Mouse (Mus musculus) olfactory bulb, adult 2 months (tissue): ENCODE measurements around the gene Kcnab1. TPM values are rescaled to one million over a fixed set of nuclear protein-coding genes. Genes with fewer than 3 reads are reported as not detected.

Source experiments
- H3K27ac ChIP-seq: fragments of 200-500 bp; 2 replicates; pipeline ENCODE4 v1.5.1; 2012; ENCODE audit warnings: low read depth, low read length; ENCODE audit not compliant: insufficient read depth
- H3K4me1 ChIP-seq: fragments of 200-500 bp; 2 replicates; pipeline ENCODE4 v1.6.1; 2012; ENCODE audit warnings: low read length; ENCODE audit not compliant: control insufficient read depth, insufficient read depth
- H3K4me3 ChIP-seq: fragments of 200-500 bp; 2 replicates; pipeline ENCODE4 v1.5.1; 2012; ENCODE audit warnings: mild to moderate bottlenecking, low read depth, low read length, moderate library complexity; ENCODE audit not compliant: insufficient read depth
- CTCF ChIP-seq: fragments of 200-500 bp; IDR thresholded peaks from 2 replicates; pipeline ENCODE4 v1.5.1; 2012; ENCODE audit warnings: low read depth, mild to moderate bottlenecking, low read length, moderate library complexity; ENCODE audit not compliant: insufficient read depth
- POLR2A ChIP-seq: fragments of 200-500 bp; IDR thresholded peaks from 2 replicates; pipeline ENCODE4 v1.6.1; 2012; ENCODE audit warnings: mild to moderate bottlenecking, low read depth, low read length, moderate library complexity; ENCODE audit not compliant: insufficient read depth
- WGBS: fragments of 180-500 bp; shearing (Covaris S2); methylation state at CpG from one replicate; pipeline ENCODE4 v1.1.7; 2018; 5-methylcytosine and 5-hydroxymethylcytosine counted together
- polyA plus RNA-seq: library from polyadenylated mRNA; stranded (reverse); fragments of >200 nt; gene quantifications from 2 replicates; pipeline ENCODE4 v1.2.4, GENCODE M21; 2012; ENCODE audit warnings: low replicate concordance; ENCODE audit not compliant: missing spikeins, insufficient read depth, insufficient read length

Gene Kcnab1
- polyA plus RNA-seq, 1 experiment: not detected

DNA sequence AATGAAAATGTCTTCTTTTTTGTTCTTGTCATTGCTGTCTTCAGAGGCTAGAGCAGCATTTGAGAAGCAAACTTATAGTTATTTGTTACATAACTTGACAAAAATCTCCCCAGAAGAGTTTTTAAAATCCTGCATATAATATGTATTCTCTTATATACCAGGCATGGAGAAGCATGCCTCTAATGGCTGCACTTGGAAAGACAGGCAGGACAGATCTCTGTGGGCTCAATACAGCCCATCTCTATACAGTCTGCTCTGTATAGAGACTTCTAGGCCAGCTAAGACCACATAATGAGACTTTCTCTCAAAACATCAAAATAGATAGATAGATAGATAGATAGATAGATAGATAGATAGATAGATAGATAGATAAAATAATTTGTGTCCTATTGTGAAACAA is 111.1 kb downstream of the Kcnab1 start:
- no peaks in the 10 kb centered on the region for H3K4me1 ChIP-seq
- no peak overlapping the region for H3K4me3 ChIP-seq
- no peak for TF ChIP-seq POLR2A
- no peak for TF ChIP-seq CTCF
- H3K27ac ChIP-seq: no peak overlapping the region

DNA sequence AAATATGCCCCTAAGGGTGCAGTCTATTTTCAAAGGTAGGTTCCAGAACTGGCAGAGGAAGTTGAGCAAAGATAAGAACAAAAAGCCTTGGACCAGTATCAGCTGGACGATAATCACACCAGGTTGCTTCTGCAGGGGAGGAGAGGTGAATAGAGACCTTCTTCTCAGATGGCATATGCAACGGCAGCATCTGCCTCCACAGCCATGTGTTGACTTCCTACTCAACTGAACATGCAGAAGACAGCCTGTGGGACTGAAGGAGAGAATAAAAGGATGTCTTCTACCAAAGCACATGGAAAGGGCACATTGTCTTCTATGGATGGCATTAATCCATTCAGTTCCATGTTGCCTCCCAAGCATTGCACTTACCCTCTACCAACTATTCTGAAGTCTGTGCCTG is 114.5 kb downstream of the Kcnab1 start:
- no peak for TF ChIP-seq CTCF
- TF ChIP-seq POLR2A: no peak
- Histone ChIP-seq H3K4me1 (no peaks in the 10 kb centered on the region), H3K4me3 (no peak overlapping the region), H3K27ac (no peak overlapping the region)
- 80% methylated on average over 2 of the region's 2 CpGs for WGBS

DNA sequence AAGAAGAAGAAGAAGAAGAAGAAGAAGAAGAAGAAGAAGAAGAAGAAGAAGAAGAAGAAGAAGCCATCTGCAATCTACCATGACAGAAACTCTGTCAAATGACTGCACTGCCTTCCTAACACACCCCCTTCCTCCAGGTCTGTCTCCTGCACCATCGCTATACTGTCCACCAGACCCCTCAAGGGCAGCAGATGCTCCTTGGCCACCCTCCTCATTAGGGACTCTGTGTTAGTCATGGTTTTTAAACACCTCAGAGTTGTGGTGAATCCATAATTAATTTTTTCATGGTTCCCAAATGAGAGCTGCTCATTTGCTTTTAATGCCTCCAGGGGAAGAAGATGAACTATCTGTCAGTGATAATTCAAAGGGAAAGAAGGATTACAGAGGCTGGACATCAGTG is 121.8 kb downstream of the Kcnab1 start:
- 94% methylated on average over 1 of the region's 1 CpGs for WGBS

GRCm38 (mm10) chr3:65231419-65232090 is 122.4 kb downstream of the Kcnab1 start:
- Histone ChIP-seq H3K4me1 (no peaks in the 10 kb centered on the region), H3K27ac (no peak overlapping the region)
- WGBS: 87% methylated on average over 11 of the region's 11 CpGs

More for the DNA sequence above, 121.8 kb downstream of the Kcnab1 start:
- TF ChIP-seq CTCF: no peak
- TF ChIP-seq POLR2A: no peak
- Histone ChIP-seq H3K4me1 (no peaks in the 10 kb centered on the region), H3K4me3 (no peak overlapping the region), H3K27ac (no peak overlapping the region)

DNA sequence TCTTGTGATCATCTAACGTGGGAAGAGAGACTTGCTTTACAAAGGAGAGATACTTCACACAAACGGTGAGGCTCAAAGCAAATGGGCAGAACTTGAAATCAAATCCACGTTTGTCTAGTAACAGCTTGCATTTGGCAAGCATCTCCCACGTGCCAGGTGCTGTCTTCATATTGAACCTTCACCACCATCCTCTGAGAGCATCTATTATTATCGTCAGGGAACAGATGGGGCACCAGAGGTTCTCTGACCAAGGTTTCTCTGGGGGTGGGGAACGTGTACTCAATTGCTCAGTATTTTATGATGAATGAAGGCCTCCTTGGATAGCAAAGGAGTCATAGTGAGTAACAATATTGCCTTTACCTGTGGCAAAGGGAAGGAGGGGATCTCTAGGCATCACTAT is 139.8 kb downstream of the Kcnab1 start:
- TF ChIP-seq POLR2A (no peak), CTCF (no peak)
- H3K4me3 ChIP-seq: no peak overlapping the region
- WGBS: 51% methylated on average over 6 of the region's 6 CpGs
- no peak overlapping the region for H3K27ac ChIP-seq
- no peaks in the 10 kb centered on the region for H3K4me1 ChIP-seq

More at GRCm38 (mm10) chr3:65231419-65232090, 122.4 kb downstream of the Kcnab1 start:
- no peak overlapping the region for H3K4me3 ChIP-seq
- no peak for TF ChIP-seq CTCF
- no peak for TF ChIP-seq POLR2A

- H3K27ac ChIP-seq: no peak overlapping the region
- H3K4me3 ChIP-seq: no peak overlapping the region
- H3K4me1 ChIP-seq: no peaks in the 10 kb centered on the region
- TF ChIP-seq CTCF (no peak), POLR2A (no peak)
- WGBS: 86% methylated on average over 4 of the region's 4 CpGs
Measured at GRCm38 (mm10) chr3:65260521-65260920, 151.3 kb downstream of the Kcnab1 start.

GRCm38 (mm10) chr3:65262506-65263422 is 153.6 kb downstream of the Kcnab1 start:
- Histone ChIP-seq H3K4me1 (no peaks in the 10 kb centered on the region), H3K4me3 (no peak overlapping the region), H3K27ac (no peak overlapping the region)
- TF ChIP-seq CTCF (no peak), POLR2A (no peak)
- WGBS: 81% methylated on average over 12 of the region's 12 CpGs

DNA sequence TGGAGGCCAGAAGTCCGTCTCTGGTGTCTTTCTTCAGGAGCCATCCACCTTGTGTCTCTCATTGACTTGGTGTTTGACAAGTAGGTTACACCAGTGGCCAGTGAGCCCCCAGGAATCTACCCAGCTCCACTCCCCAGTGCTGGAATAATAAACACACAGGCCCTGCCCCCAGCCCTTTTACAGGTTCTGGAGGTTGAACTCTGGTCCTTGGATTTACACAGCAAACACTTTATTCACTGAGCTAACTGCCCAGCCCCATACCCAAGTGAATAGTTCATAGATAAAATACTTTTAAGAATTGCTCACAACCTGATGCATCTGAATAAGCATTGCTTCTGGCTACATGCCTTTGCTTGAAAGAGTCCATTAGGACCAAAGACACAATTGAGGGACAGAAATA is 164.1 kb downstream of the Kcnab1 start:
- Histone ChIP-seq H3K27ac (no peak overlapping the region), H3K4me3 (no peak overlapping the region), H3K4me1 (no peaks in the 10 kb centered on the region)
- 78% methylated on average over 1 of the region's 1 CpGs for WGBS
- no peak for TF ChIP-seq CTCF
- TF ChIP-seq POLR2A: no peak

DNA sequence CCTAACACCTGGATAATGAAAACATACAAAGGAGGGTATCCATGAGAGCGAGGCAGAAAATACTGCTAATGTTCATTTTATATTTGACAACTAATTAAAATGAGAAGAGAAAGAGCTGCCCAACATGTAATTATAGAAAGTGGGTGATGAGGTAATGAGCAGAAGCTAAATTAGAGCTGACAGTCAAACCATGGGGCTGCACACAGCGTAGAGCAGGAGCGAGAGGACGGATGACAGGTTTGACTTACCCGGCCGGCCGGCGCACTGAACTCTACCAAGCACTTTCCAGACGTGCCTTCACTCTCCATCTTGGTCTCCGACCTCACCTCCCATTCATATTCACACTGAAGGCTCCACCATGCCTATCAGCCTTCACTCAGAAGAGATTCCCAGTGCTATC is 168.6 kb downstream of the Kcnab1 start:
- Histone ChIP-seq H3K4me3 (no peak overlapping the region), H3K4me1 (no peaks in the 10 kb centered on the region), H3K27ac (no peak overlapping the region)
- 69% methylated on average over 10 of the region's 10 CpGs for WGBS
- TF ChIP-seq POLR2A: no peak
- no peak for TF ChIP-seq CTCF
